ENCODE assay signal across 8 mouse cellular contexts in genomic region chr5:9068886-9069285, GRCm38 (mm10). TPM values are rescaled to one million over a fixed set of nuclear protein-coding genes. Genes with fewer than 3 reads are reported as not detected.
DNase-seq lines count a peak whose midpoint lies in the region; ATAC-seq and TF ChIP-seq lines count a peak whose summit lies in the region.

No protein-coding gene starts in this region.

- no peaks in the 10 kb centered on the region for H3K36me3 ChIP-seq in hindbrain, embryonic 14.5 days (replicated peaks; ENCODE audit: control insufficient read depth, insufficient read depth)
- H3K36me3 ChIP-seq in hindbrain, embryonic 11.5 days (ENCODE audit: control insufficient read depth, insufficient read depth, low read length), result no peaks in the 10 kb centered on the region
- no peaks in the 10 kb centered on the region for H3K36me3 ChIP-seq in MEL (ENCODE audit: control insufficient read depth in 1 of 2, insufficient read depth in 2 of 2, low read length in 2 of 2)

- no peak overlapping the region for H3K27ac ChIP-seq in hindbrain, embryonic 14.5 days
- H3K27ac ChIP-seq in hindbrain, embryonic 11.5 days (ENCODE audit: low read depth, low read length), result no peak overlapping the region
- H3K27ac ChIP-seq in MEL (ENCODE audit: control insufficient read depth, low read depth, low read length), result no peak overlapping the region

- H3K4me3 ChIP-seq in hindbrain, embryonic 14.5 days (replicated peaks; ENCODE audit: low read length), result no peak overlapping the region
- no peak overlapping the region for H3K4me3 ChIP-seq in hindbrain, embryonic 11.5 days (ENCODE audit: low read depth, low read length)
- H3K4me3 ChIP-seq in MEL (ENCODE audit: control insufficient read depth in 1 of 2, insufficient read depth in 1 of 2, low read depth in 2 of 2, low read length in 2 of 2), result no peak overlapping the region

- no peak for TF ChIP-seq RAD21 in MEL (IDR thresholded peaks at IDR 0.05; ENCODE audit: low read depth, low read length)

- peak; percentile 27; the same call in 1 of the 2 replicates for ATAC-seq in hindbrain, embryonic 14.5 days (ENCODE audit: low FRiP score)
- no peak for ATAC-seq in hindbrain, embryonic 11.5 days (ENCODE audit: low FRiP score)
- ATAC-seq in CD4-positive, CD25-positive, alpha-beta regulatory T cell, adult 4 months, result no peak
- ATAC-seq in erythroid progenitor cell, adult 5-6 weeks (replicated peaks; ENCODE audit: low FRiP score, poor library complexity, severe bottlenecking), result no peak

- WGBS in hindbrain, embryonic 14.5 days, result 68% methylated on average over 2 of the region's 2 CpGs
- WGBS in hindbrain, embryonic 11.5 days, result 72% methylated on average over 2 of the region's 2 CpGs

- H3K4me1 ChIP-seq in hindbrain, embryonic 14.5 days (replicated peaks; ENCODE audit: control insufficient read depth, insufficient read depth, low read length), result no peaks in the 10 kb centered on the region
- no peaks in the 10 kb centered on the region for H3K4me1 ChIP-seq in hindbrain, embryonic 11.5 days (replicated peaks; ENCODE audit: control insufficient read depth, insufficient read depth, low read length)
- no peaks in the 10 kb centered on the region; a peak in 1 of 4 replicates for H3K4me1 ChIP-seq in MEL (ENCODE audit: control insufficient read depth in 1 of 2, insufficient read depth in 2 of 2, low read length in 2 of 2)

- H3K4me2 ChIP-seq in hindbrain, embryonic 14.5 days (replicated peaks), result no peak overlapping the region
- H3K4me2 ChIP-seq in hindbrain, embryonic 11.5 days (replicated peaks; ENCODE audit: low read depth, low read length), result no peak overlapping the region

- peak; percentile 38 for DNase-seq in hindbrain, embryonic 14.5 days (ENCODE audit: low spot score)
- no peak for DNase-seq in hindbrain, embryonic 11.5 days (ENCODE audit: low spot score)
- peak; percentile 41 for DNase-seq in MEL (ENCODE audit: low read depth, low spot score)
- peak; percentile 66 for DNase-seq in cerebellum, adult 8-10 months
- peak; percentile 43 to 51 for DNase-seq in heart, postnatal 10 days
- peak; percentile 24 for DNase-seq in left cerebral cortex, postnatal 4 days

- no peaks in the 10 kb centered on the region for H3K27me3 ChIP-seq in hindbrain, embryonic 14.5 days (ENCODE audit: control insufficient read depth, insufficient read depth, low read length)
- H3K27me3 ChIP-seq in hindbrain, embryonic 11.5 days (ENCODE audit: control insufficient read depth, insufficient read depth, low read length), result no peaks in the 10 kb centered on the region
- H3K27me3 ChIP-seq in MEL (ENCODE audit: control insufficient read depth in 1 of 2, insufficient read depth in 2 of 2, low read length in 2 of 2), result peaks cover 0 to 2% of the 10 kb centered on the region in 2 experiments; a peak in 1 of 4 replicates

- H3K79me2 ChIP-seq in MEL (ENCODE audit: control insufficient read depth, insufficient read depth, low read length, poor library complexity), result no peaks in the 10 kb centered on the region

- TF ChIP-seq POLR2A in MEL (IDR thresholded peaks at IDR 0.05; ENCODE audit: control insufficient read depth in 1 of 2, insufficient read depth in 1 of 2, low read depth in 1 of 2, low read length in 2 of 2, poor library complexity in 1 of 2), result no peak

- H3K9me3 ChIP-seq in hindbrain, embryonic 14.5 days (ENCODE audit: control insufficient read depth, low read length), result no peaks in the 10 kb centered on the region
- H3K9me3 ChIP-seq in hindbrain, embryonic 11.5 days (ENCODE audit: control insufficient read depth, low read length), result no peaks in the 10 kb centered on the region
- no peaks in the 10 kb centered on the region for H3K9me3 ChIP-seq in MEL (replicated peaks; ENCODE audit: insufficient read depth, low read length)

- intact Hi-C loops in heart, postnatal 10 days (cut with DNase I), result loop anchor here (10.0 kb wide), 1 partner anchor 356 kb away; no protein-coding TSS in a partner anchor
- intact Hi-C loops in left cerebral cortex, postnatal 4 days (cut with DNase I), result no loop called here

- TF ChIP-seq EP300 in MEL (IDR thresholded peaks at IDR 0.05; ENCODE audit: low read depth in 1 of 2, low read length in 2 of 2), result 0 out of 4 replicates have a peak, but pooled peaks of 1 of the 2 experiments have one; percentile 13

- no peak for TF ChIP-seq CTCF in MEL (IDR thresholded peaks at IDR 0.05 in 2 of 3, conservative IDR thresholded peaks at IDR 0.05 in 1 of 3; ENCODE audit: control insufficient read depth in 1 of 3, insufficient read depth in 1 of 3, low read depth in 2 of 3, low read length in 3 of 3, poor library complexity in 1 of 3, severe bottlenecking in 1 of 3)

- H3K9ac ChIP-seq in hindbrain, embryonic 14.5 days, result no peak overlapping the region
- H3K9ac ChIP-seq in hindbrain, embryonic 11.5 days (ENCODE audit: low read depth, low read length), result no peak overlapping the region
- H3K9ac ChIP-seq in MEL (ENCODE audit: control insufficient read depth, low read depth, low read length, poor library complexity, severe bottlenecking), result no peak overlapping the region

TF ChIP-seq in MEL, 35 proteins besides CTCF, POLR2A, EP300 and RAD21:
- TF ChIP-seq NRF1 (IDR thresholded peaks at IDR 0.05; ENCODE audit: insufficient read depth, low read depth, low read length, poor library complexity, severe bottlenecking) (no peak), MXI1 (IDR thresholded peaks at IDR 0.05; ENCODE audit: low read depth, low read length) (no peak), BHLHE40 (IDR thresholded peaks at IDR 0.05; ENCODE audit: borderline replicate concordance, low read depth, low read length) (no peak), E2F4 (IDR thresholded peaks at IDR 0.05; ENCODE audit: borderline replicate concordance, low read depth, low read length) (no peak), MAZ (IDR thresholded peaks at IDR 0.05; ENCODE audit: low read depth, low read length) (no peak)

RNA-seq across cellular contexts. Expression of gene Tmem243, which starts 31.6 kb away (rescaled TPM):
- polyA plus RNA-seq in hindbrain, embryonic 14.5 days (2014; fragmentation: Nextera tagmentation; extraction: Ambion mirVana), result 13.1 and 14.1 TPM in 2 replicates
- polyA plus RNA-seq in hindbrain, embryonic 11.5 days (2014; fragmentation: Nextera tagmentation; extraction: Ambion mirVana), result 21.2 and 23.9 TPM in 2 replicates
- total RNA-seq in MEL (2012; rRNA removed), result 3.5 and 5.1 TPM in 2 replicates
- polyA plus RNA-seq in MEL (2012; ENCODE audit: insufficient read depth in 1 of 2, insufficient read length in 2 of 2, low read depth in 1 of 2, low replicate concordance in 2 of 2, missing spikeins in 1 of 2), result 10 to 100 TPM in 1 of 2 experiments, not detected in 1; 14.9 TPM
- total RNA-seq in heart, postnatal 10 days (2021), result 1 to 10 TPM; 7.2 to 8.9 TPM
- 1 to 10 TPM; 3.5 to 3.9 TPM for total RNA-seq in left cerebral cortex, postnatal 4 days (2021)
- 10 to 100 TPM; 40.6 to 63.2 TPM for polyA plus RNA-seq in CD4-positive, CD25-positive, alpha-beta regulatory T cell, adult 4 months (2017; shearing (Covaris generic))
- 16.9 and 19.7 TPM in 2 replicates for total RNA-seq in erythroid progenitor cell, adult 5-6 weeks (2015; ENCODE audit: low replicate concordance)
- 3.2 and 4.1 TPM in 2 replicates for total RNA-seq in erythroid progenitor cell, adult 5-6 weeks (2017; ENCODE audit: low replicate concordance)
